In genomic region chr17:72961953-72962630, GRCm38 (mm10) we compare ENCODE assay signal across 18 mouse cellular contexts. TPM values are rescaled to one million over a fixed set of nuclear protein-coding genes. Genes with fewer than 3 reads are reported as not detected.
DNase-seq lines count a peak whose midpoint lies in the region; ATAC-seq and TF ChIP-seq lines count a peak whose summit lies in the region.
"Had no signal": no experiment of that assay in that cellular context is flagged by ENCODE, and none has a peak within 500 bp of the region (broad histone marks: within the 10 kb centered on the region; RNA-seq: fewer than 3 reads in every experiment).

No protein-coding gene starts in this region.

- no peaks in the 10 kb centered on the region for H3K27me3 ChIP-seq in kidney, adult 2 months (replicated peaks; ENCODE audit: control insufficient read depth, insufficient read depth, low read length)
- H3K27me3 ChIP-seq: forebrain, embryonic 12.5 days; liver, embryonic 13.5 days; neural tube, embryonic 13.5 days; stomach, embryonic 15.5 days had no signal

- H3K27ac ChIP-seq in kidney, adult 2 months (ENCODE audit: insufficient read depth, low read depth, low read length) = no peak overlapping the region
- peak overlapping the region; percentile 49; the same call in 1 of the 2 replicates for H3K27ac ChIP-seq in embryonic fibroblast, embryonic 13.5 days (ENCODE audit: insufficient read depth, low read length)
- H3K27ac ChIP-seq: embryonic facial prominence, embryonic 10.5 days; forebrain, embryonic 12.5 days; hindbrain, embryonic 10.5 days; liver, embryonic 13.5 days; neural tube, embryonic 13.5 days; stomach, embryonic 15.5 days had no signal

- H3K4me3 ChIP-seq in kidney, adult 2 months (ENCODE audit: insufficient read depth, low read depth, low read length) = no peak overlapping the region
- H3K4me3 ChIP-seq in embryonic fibroblast, embryonic 13.5 days (ENCODE audit: insufficient read depth, low read length) = no peak overlapping the region
- H3K4me3 ChIP-seq: embryonic facial prominence, embryonic 10.5 days; forebrain, embryonic 12.5 days; hindbrain, embryonic 10.5 days; liver, embryonic 13.5 days; neural tube, embryonic 13.5 days; stomach, embryonic 15.5 days had no signal

- peak; percentile 52 for DNase-seq in kidney, adult 2 months
- DNase-seq in kidney, postnatal 14 days = no peak
- peak; percentile 46 for DNase-seq in Muller cell, postnatal 12 days (ENCODE audit: inconsistent ontology term)
- DNase-seq in urinary bladder, adult 18-20 months (ENCODE audit: low spot score in 2 of 2) = no peak
- DNase-seq in thymus, postnatal 10 days (ENCODE audit: low spot score in 2 of 2) = no peak
- DNase-seq: cerebellum, adult 2 months; gastrocnemius, postnatal 10 days; liver, embryonic 13.5 days; lung, embryonic 14.5 days; thymus, adult 18-20 months had no signal

- no peaks in the 10 kb centered on the region for H3K36me3 ChIP-seq in kidney, adult 2 months (ENCODE audit: control insufficient read depth, insufficient read depth, low read length)
- H3K36me3 ChIP-seq: embryonic facial prominence, embryonic 10.5 days; forebrain, embryonic 12.5 days; hindbrain, embryonic 10.5 days; liver, embryonic 13.5 days; neural tube, embryonic 13.5 days; stomach, embryonic 15.5 days had no signal

- no peaks in the 10 kb centered on the region; the same call in 1 of the 2 replicates for H3K4me1 ChIP-seq in kidney, adult 2 months (ENCODE audit: control insufficient read depth, insufficient read depth, low read length)
- peaks cover 13% of the 10 kb centered on the region for H3K4me1 ChIP-seq in embryonic fibroblast, embryonic 13.5 days (ENCODE audit: control insufficient read depth, insufficient read depth, low read length)
- H3K4me1 ChIP-seq: forebrain, embryonic 12.5 days; liver, embryonic 13.5 days had no signal

- TF ChIP-seq POLR2A in kidney, adult 2 months (IDR thresholded peaks at IDR 0.05; ENCODE audit: low read depth, low read length) = no peak
- TF ChIP-seq POLR2A in embryonic fibroblast, embryonic 13.5 days (IDR thresholded peaks at IDR 0.05; ENCODE audit: low read depth, low read length) = no peak

- peak; percentile 57 for ATAC-seq in megakaryocyte progenitor cell, adult 5-6 weeks (replicated peaks; ENCODE audit: poor library complexity)
- ATAC-seq: activated CD4-positive, CD25-positive, alpha-beta regulatory T cell, adult 4 months had no signal

- TF ChIP-seq CTCF in kidney, adult 2 months (conservative IDR thresholded peaks at IDR 0.05; ENCODE audit: insufficient read depth, insufficient read length, low read depth, low read length) = no peak
- TF ChIP-seq CTCF in embryonic fibroblast, embryonic 13.5 days (IDR thresholded peaks at IDR 0.05; ENCODE audit: borderline replicate concordance, insufficient read depth, low read length) = no peak

- WGBS in kidney, adult 2 months = 62% methylated on average over 8 of the region's 8 CpGs

RNA-seq across cellular contexts. Expression of gene Lbh, which starts 44.0 kb away (rescaled TPM):
- polyA plus RNA-seq in kidney, adult 2 months (2012; rRNA removed) = 58.9 and 66.4 TPM in 2 replicates
- polyA plus RNA-seq in embryonic fibroblast, embryonic 13.5 days (2011; ENCODE audit: insufficient read length, low read depth, missing spikeins) = 241 and 297 TPM in 2 replicates
- 17.9 and 19.2 TPM in 2 replicates for total RNA-seq in megakaryocyte progenitor cell, adult 5-6 weeks (2015)
- total RNA-seq in megakaryocyte progenitor cell, adult 5-6 weeks (2017) = 16.6 and 21.4 TPM in 2 replicates

Comparison
In these comparisons a context has a peak if more than half of its experiments do, and no peak if none do; other contexts are left out.
1. DNase-seq: peak in kidney, adult 2 months (single experiment) and Muller cell, postnatal 12 days (single experiment); none in kidney, postnatal 14 days (single experiment), urinary bladder, adult 18-20 months (0 of 2) and thymus, postnatal 10 days (0 of 2).